Mouse (Mus musculus) heart, postnatal 0 days (tissue): Measurements from ENCODE around the gene Rdm1.

Experiments
- CTCF ChIP-seq: IDR thresholded peaks from 2 replicates; pipeline ENCODE4 v1.5.1; 2016; ENCODE audit warnings: antibody characterized with exemption, control low read depth, low read depth
- EP300 ChIP-seq: IDR thresholded peaks from 2 replicates; pipeline ENCODE4 v1.6.1; 2016; ENCODE audit warnings: antibody characterized with exemption, low read depth

DNA sequence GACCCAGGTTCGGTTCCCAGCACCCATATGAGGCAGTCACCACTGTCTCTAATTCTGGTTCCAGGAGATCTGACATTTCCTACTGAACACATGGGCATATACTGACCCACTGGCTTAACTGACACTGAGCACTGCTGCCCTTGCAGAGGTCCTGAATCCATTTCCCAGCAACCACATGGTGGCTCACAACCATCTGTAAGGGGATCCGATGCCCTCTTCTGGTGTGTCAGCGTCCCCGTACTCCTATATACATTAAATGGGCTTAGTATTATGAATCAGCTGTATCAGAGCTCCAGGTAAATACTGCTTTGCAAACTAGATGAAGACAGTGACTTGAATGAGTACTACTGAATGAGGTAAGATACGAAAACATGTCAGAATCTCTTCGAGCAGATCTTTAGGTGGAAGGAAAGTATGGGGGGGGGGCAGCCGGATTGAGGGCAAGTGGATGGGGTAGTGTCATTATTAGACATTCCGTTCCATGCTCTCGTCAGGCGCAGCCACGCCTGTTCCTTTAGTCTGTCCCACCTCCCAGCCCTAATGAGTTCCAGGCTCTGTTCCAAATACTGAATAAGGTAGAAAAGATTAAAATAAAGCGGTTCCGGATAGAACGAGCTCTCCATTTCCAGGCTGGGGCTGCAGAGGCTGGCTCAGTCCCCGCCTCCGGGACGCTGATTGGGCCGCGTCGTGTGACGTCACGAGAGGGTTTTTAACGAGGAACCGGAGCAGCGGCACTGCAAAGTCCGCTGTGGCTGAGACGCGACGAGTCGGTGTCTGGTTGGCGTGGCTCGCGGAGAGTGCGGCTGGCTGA, 38.0 kb downstream of the Rdm1 start, which contains the start of gene Arl4d:
- TF ChIP-seq EP300 = 0 out of 2 replicates have a peak, but pooled peaks have one; percentile 31
- TF ChIP-seq CTCF = no peak; the same call in 1 of the 2 replicates
